Mouse (Mus musculus): Measurements from ENCODE around the gene Tbrg4. TPM values are rescaled to one million over a fixed set of nuclear protein-coding genes. Genes with fewer than 3 reads are reported as not detected.
A peak's percentile ranks its signal among the peaks of the same experiment; 100 is the strongest.

Tbrg4 gene
- total RNA-seq, 2 experiments from 2014 or later = 50.5 to 52.2 TPM

- no peak for DNase-seq
- intact Hi-C loops (cut with DNase I) = no loop called here
Observed at GRCm38 (mm10) chr11:6594845-6595244, 31.0 kb downstream of the Tbrg4 start.

DNA sequence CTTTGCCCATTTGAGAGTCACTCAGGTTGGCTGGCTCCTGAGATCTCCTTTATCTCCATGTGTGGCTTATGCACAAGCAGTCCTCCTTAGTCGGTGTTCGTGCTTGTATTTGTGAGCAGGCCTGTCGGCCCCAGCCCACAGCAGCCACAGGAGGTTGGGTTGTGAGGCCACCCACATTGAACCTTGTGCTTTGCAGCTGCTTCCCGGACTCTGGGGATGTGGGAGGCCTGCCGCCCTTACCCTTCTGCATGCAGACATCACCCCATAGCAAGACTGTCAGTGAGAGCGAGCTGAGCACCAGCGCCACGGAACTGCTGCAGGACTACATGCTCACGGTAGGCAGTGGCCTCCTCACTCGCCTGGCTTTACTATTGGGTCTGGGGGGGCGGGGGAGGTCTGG, 32.5 kb downstream of the Tbrg4 start:
- DNase-seq = peak; percentile 53
- intact Hi-C loops (cut with DNase I) = no loop called here

- intact Hi-C loops (cut with DNase I) = no loop called here
Observed at GRCm38 (mm10) chr11:6590933-6591675, 34.8 kb downstream of the Tbrg4 start.

GRCm38 (mm10) chr11:6589838-6590237, 36.0 kb downstream of the Tbrg4 start:
- intact Hi-C loops (cut with DNase I) = no loop called here
- DNase-seq = no peak

More at GRCm38 (mm10) chr11:6590933-6591675, 34.8 kb downstream of the Tbrg4 start:
- no peak for DNase-seq

- no peak for DNase-seq
- intact Hi-C loops (cut with DNase I) = no loop called here
Observed at GRCm38 (mm10) chr11:6588295-6588694, 37.6 kb downstream of the Tbrg4 start.

GRCm38 (mm10) chr11:6587249-6587940, 38.5 kb downstream of the Tbrg4 start:
- DNase-seq = peak; percentile 41
- intact Hi-C loops (cut with DNase I) = no loop called here

DNA sequence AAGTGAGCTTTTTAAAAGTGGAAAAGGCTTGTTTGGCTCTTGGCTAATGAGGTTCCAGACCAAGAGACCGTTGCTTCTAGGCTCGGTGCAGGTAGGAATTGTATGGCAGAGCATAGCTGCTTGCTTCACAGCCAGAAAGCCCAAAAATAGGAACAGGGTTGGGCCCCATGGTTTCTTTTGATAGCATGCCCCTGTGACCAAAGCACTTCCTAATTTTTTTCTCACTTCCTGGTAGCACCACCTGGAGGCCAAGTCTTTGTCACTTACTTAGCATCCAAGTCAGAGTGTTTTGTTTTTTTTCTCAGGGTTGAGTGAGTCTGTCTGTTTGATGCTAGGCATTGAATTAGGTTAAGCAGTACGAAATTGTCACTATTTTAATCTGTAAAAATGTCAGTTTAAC, 39.2 kb downstream of the Tbrg4 start:
- no peak for DNase-seq
- intact Hi-C loops (cut with DNase I) = no loop called here

DNA sequence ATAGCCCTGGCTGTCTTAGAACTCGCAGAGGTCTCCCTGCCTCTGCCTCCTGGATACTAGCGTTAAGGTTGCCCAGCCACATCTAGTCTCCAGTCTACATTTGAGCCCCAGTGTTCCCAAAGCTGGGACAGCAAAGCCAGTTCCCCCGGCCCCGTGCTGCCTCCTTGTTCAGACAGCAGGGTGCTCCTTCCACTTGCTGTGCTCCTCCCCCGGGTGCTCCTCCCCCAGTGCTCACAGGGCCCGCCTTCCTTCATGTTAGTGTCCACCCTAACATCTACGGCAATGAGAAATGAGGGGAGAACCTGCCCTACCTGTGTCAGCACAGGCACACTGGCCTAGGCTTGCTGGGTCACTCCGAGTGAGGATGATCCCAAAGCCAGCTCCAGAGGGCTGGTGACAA, 40.1 kb downstream of the Tbrg4 start:
- intact Hi-C loops (cut with DNase I) = no loop called here

DNA sequence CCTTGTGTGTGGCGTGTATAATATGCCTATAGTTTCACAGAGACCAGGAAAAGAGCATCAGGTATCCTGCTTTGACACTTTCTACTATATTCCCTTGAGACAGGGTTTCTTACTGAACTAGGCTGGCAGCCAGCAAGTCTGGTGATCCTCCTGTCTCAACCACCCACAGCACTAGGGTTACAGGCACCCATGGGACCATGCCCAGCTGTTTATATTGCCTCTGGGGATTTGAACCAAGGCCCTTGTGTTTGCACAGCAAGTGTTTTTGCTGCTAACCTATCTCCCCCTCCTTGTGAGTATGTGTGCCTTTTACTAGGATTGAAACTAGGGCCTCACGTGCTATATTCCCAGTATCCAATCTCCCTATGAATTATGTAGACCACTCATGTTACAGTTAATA, 44.3 kb downstream of the Tbrg4 start:
- intact Hi-C loops (cut with DNase I) = no loop called here
- no peak for DNase-seq

More for the DNA sequence above, 40.1 kb downstream of the Tbrg4 start:
- DNase-seq = no peak

- DNase-seq = peak; percentile 26
- intact Hi-C loops (cut with DNase I) = no loop called here
Observed at GRCm38 (mm10) chr11:6580065-6580750, 45.7 kb downstream of the Tbrg4 start.

DNA sequence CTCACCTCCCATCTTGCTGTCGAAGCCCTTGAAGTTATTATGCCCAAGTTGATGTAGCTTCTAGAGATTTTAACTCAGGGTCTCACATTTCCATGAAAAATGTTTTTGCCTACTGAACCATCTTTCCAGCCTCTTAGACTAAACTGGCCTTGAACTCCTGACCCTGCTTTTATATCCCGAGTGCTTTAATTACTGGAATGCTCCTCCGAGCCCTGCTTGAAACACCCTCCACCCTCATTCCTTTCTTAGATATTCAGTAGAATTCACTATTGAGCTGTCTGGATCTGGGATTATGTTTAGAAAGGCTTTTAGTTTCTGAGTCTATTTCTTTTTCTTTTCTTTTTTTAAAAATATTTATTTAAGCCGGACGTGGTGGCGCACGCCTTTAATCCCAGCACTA, 46.5 kb downstream of the Tbrg4 start:
- no peak for DNase-seq
- intact Hi-C loops (cut with DNase I) = no loop called here

DNA sequence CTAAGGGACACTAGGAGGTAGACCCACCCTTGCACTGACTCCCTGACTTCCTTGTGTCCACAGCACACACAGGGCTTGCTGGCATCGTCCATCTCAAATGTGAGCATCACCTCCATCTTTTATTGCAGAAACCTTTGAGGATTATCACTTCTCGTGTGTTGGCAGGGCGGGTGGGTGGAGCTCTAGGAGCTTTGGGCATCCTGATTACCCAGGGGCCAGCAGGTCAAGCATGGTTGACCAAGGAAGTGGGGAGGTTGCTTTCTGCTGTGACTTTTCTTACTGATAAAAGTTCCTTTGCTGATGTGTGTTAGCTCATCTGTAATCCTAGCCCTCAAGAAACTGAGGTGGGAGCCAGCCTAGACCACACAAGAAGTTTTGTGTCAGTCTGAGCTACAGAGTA, 49.7 kb downstream of the Tbrg4 start:
- intact Hi-C loops (cut with DNase I) = no loop called here
- no peak for DNase-seq

- intact Hi-C loops (cut with DNase I) = no loop called here
Observed at GRCm38 (mm10) chr11:6569410-6569777, 56.5 kb downstream of the Tbrg4 start.

GRCm38 (mm10) chr11:6568584-6569409, 57.1 kb downstream of the Tbrg4 start:
- intact Hi-C loops (cut with DNase I) = no loop called here
- peak; percentile 64 for DNase-seq

More at GRCm38 (mm10) chr11:6569410-6569777, 56.5 kb downstream of the Tbrg4 start:
- peak; percentile 29 for DNase-seq

- no peak for DNase-seq
- intact Hi-C loops (cut with DNase I) = no loop called here
Observed at GRCm38 (mm10) chr11:6567951-6568350, 57.9 kb downstream of the Tbrg4 start.

GRCm38 (mm10) chr11:6566496-6566895, 59.4 kb downstream of the Tbrg4 start:
- DNase-seq = no peak
- intact Hi-C loops (cut with DNase I) = no loop called here

Other genes starting within 250 kb of the Tbrg4 start
- 100 to 1,000 TPM; 233 to 249 TPM for gene Zmiz2, start 237.0 kb downstream of the Tbrg4 start, total RNA-seq (2021)
- 1,000 to 10,000 TPM; 2,159 to 2,195 TPM for gene Ppia, start 210.6 kb downstream of the Tbrg4 start, total RNA-seq (2021)
- gene H2afv, start 181.6 kb downstream of the Tbrg4 start, total RNA-seq (2021) = 10 to 100 TPM; 35.4 to 44.5 TPM
- 10 to 100 TPM; 88.1 to 89.5 TPM for gene Purb, start 150.2 kb downstream of the Tbrg4 start, total RNA-seq (2021)
- gene Myo1g, start 105.1 kb downstream of the Tbrg4 start, total RNA-seq (2021) = under 1 TPM; 0.46 to 0.74 TPM
- gene Ccm2, start 79.2 kb downstream of the Tbrg4 start, total RNA-seq (2021) = 10 to 100 TPM; 55.6 to 58.9 TPM
- gene Nacad, start 20.0 kb downstream of the Tbrg4 start, total RNA-seq (2021) = 10 to 100 TPM; 94.4 to 99.0 TPM
- not detected for gene Wap, start 12.6 kb upstream of the Tbrg4 start, total RNA-seq (2021)
- gene Ramp3, start 32.5 kb upstream of the Tbrg4 start, total RNA-seq (2021) = 10 to 100 TPM; 16.6 to 20.8 TPM
- not detected for gene Gm11983, start 211.6 kb upstream of the Tbrg4 start, total RNA-seq (2021)

All from left cerebral cortex, postnatal 4 days (tissue).